ENCODE assay signal across 20 mouse cellular contexts in the genomic region with DNA sequence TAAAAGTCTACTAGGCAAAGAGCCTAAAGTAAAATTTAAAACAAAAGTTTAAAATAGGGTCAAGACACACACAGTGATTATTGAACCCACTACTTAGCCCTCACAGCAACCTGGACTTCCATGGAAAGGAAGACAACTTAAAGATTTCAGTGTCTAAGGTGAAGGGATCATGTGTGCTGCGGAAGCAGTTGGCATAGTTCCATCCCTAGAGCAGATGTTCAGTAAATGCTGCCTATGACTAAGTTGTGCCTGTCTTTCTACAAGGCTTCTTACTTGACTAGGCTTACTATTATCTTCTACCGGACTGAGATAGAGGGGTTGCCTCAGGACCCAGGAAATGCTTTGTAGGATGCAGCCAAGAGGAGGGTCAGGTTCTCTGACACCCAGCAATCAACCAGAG. TPM values are rescaled to one million over a fixed set of nuclear protein-coding genes. Genes with fewer than 3 reads are reported as not detected.
DNase-seq lines count a peak whose midpoint lies in the region; ATAC-seq lines count a peak whose summit lies in the region.
"Had no signal": no experiment of that assay in that cellular context is flagged by ENCODE, and none has a peak within 500 bp of the region (broad histone marks: within the 10 kb centered on the region; RNA-seq: fewer than 3 reads in every experiment).

No protein-coding gene starts in this region.

- H3K9me3 ChIP-seq in heart, embryonic 16.5 days (replicated peaks; ENCODE audit: control insufficient read depth, low read length), result no peaks in the 10 kb centered on the region
- H3K9me3 ChIP-seq: heart, embryonic 13.5 days; hindbrain, embryonic 10.5 days; limb, embryonic 15.5 days; liver, embryonic 15.5 days; neural tube, embryonic 13.5 days had no signal

- H3K4me2 ChIP-seq in heart, embryonic 16.5 days (ENCODE audit: low read depth, low read length), result no peak overlapping the region
- H3K4me2 ChIP-seq: heart, embryonic 13.5 days; limb, embryonic 15.5 days; liver, embryonic 15.5 days; midbrain, embryonic 11.5 days; neural tube, embryonic 13.5 days had no signal

- H3K27me3 ChIP-seq in heart, embryonic 16.5 days (ENCODE audit: control insufficient read depth, insufficient read depth, low read length), result no peaks in the 10 kb centered on the region
- H3K27me3 ChIP-seq: heart, embryonic 13.5 days; limb, embryonic 15.5 days; liver, embryonic 15.5 days; neural tube, embryonic 13.5 days had no signal

- ATAC-seq in heart, embryonic 16.5 days (replicated peaks; ENCODE audit: extremely low read depth, insufficient read depth, low FRiP score), result no peak
- peak; percentile 24 for ATAC-seq in CD4-positive, CD25-positive, alpha-beta regulatory T cell, adult 4 months
- ATAC-seq in inflammation-experienced regulatory T-cells, adult 6 months, result peak; percentile 14
- ATAC-seq: forebrain, embryonic 14.5 days; hindbrain, postnatal 0 days had no signal

- H3K9ac ChIP-seq in heart, embryonic 16.5 days (ENCODE audit: low read length), result no peak overlapping the region
- H3K9ac ChIP-seq: heart, embryonic 13.5 days; limb, embryonic 15.5 days; liver, embryonic 15.5 days; neural tube, embryonic 13.5 days had no signal

- H3K4me3 ChIP-seq in heart, embryonic 16.5 days (ENCODE audit: low read length), result no peak overlapping the region
- H3K4me3 ChIP-seq: erythroblast, embryonic 14.5 days; heart, embryonic 13.5 days; hindbrain, embryonic 10.5 days; layer of hippocampus, adult 2 months; limb, embryonic 15.5 days; liver, embryonic 15.5 days; neural tube, embryonic 13.5 days had no signal

- DNase-seq in heart, adult 8-10 months (ENCODE audit: low spot score), result no peak
- DNase-seq in 3T3-L1 (ENCODE audit: low read depth, low spot score), result peak; percentile 71
- no peak for DNase-seq in left cerebral cortex, adult 11 months (ENCODE audit: low spot score)
- no peak for DNase-seq in cerebellum, adult 18-20 months
- DNase-seq in urinary bladder, postnatal 25 days (ENCODE audit: low spot score), result no peak
- DNase-seq: cerebellum, adult 2 months; kidney, adult 18-20 months had no signal

- H3K27ac ChIP-seq in heart, embryonic 16.5 days (ENCODE audit: low read length), result peak overlapping the region; percentile 52
- H3K27ac ChIP-seq: hindbrain, embryonic 10.5 days; hindbrain, postnatal 0 days; layer of hippocampus, adult 2 months; limb, embryonic 15.5 days; liver, embryonic 15.5 days; neural tube, embryonic 13.5 days had no signal

- peaks cover 4% of the 10 kb centered on the region; the same call in 1 of the 2 replicates for H3K36me3 ChIP-seq in heart, embryonic 16.5 days (ENCODE audit: control insufficient read depth, insufficient read depth)
- H3K36me3 ChIP-seq: hindbrain, embryonic 10.5 days; limb, embryonic 15.5 days; liver, embryonic 15.5 days; neural tube, embryonic 13.5 days had no signal

- WGBS in heart, embryonic 16.5 days, result 55% methylated on average over 2 of the region's 2 CpGs

- H3K4me1 ChIP-seq in heart, embryonic 16.5 days (ENCODE audit: control insufficient read depth, insufficient read depth, low read length), result peaks cover 26% of the 10 kb centered on the region
- H3K4me1 ChIP-seq: hindbrain, embryonic 10.5 days; liver, embryonic 15.5 days; neural tube, embryonic 13.5 days had no signal

RNA-seq across cellular contexts. Expression of a gene that starts 50.4 kb away (rescaled TPM):
- polyA plus RNA-seq in heart, embryonic 16.5 days (2015; fragmentation: Nextera tagmentation; extraction: Ambion mirVana), result 38.6 and 39.5 TPM in 2 replicates
- total RNA-seq in heart, adult 8-10 months (2022), result 10 to 100 TPM; 63.7 to 86.8 (median 76.8) TPM
- 10 to 100 TPM; 30.3 to 32.9 TPM for polyA plus RNA-seq in CD4-positive, CD25-positive, alpha-beta regulatory T cell, adult 4 months (2017; shearing (Covaris generic))
- 10 to 100 TPM; 22.9 to 39.5 (median 34.8) TPM for polyA plus RNA-seq in inflammation-experienced regulatory T-cells, adult 6 months (2017; shearing (Covaris generic))
